ENCODE assay signal across 30 mouse cellular contexts in genomic region chr12:49832118-49832847, GRCm38 (mm10).
DNase-seq lines count a peak whose midpoint lies in the region; ATAC-seq and TF ChIP-seq lines count a peak whose summit lies in the region.
"Had no signal": no experiment of that assay in that cellular context is flagged by ENCODE, and none has a peak within 500 bp of the region (broad histone marks: within the 10 kb centered on the region; RNA-seq: fewer than 3 reads in every experiment).

No protein-coding gene starts in this region.

- H3K36me3 ChIP-seq in forebrain, postnatal 0 days (ENCODE audit: insufficient read depth): no peaks in the 10 kb centered on the region
- H3K36me3 ChIP-seq in forebrain, embryonic 10.5 days (replicated peaks): no peaks in the 10 kb centered on the region
- H3K36me3 ChIP-seq: embryonic facial prominence, embryonic 12.5 days; hindbrain, embryonic 12.5 days; intestine, embryonic 15.5 days; limb, embryonic 12.5 days; liver, embryonic 15.5 days; midbrain, embryonic 10.5 days; midbrain, embryonic 15.5 days; neural tube, embryonic 15.5 days had no signal

- H3K27ac ChIP-seq in forebrain, postnatal 0 days (ENCODE audit: low read depth, low read length): 0 out of 2 replicates have a peak overlapping the region, but pooled peaks have one; percentile 17
- H3K27ac ChIP-seq in forebrain, embryonic 10.5 days: no peak overlapping the region
- H3K27ac ChIP-seq: embryonic facial prominence, embryonic 12.5 days; hindbrain, embryonic 12.5 days; hindbrain, postnatal 0 days; intestine, embryonic 15.5 days; limb, embryonic 12.5 days; liver, embryonic 15.5 days; midbrain, embryonic 10.5 days; midbrain, embryonic 15.5 days; neural tube, embryonic 15.5 days had no signal

- DNase-seq in forebrain, postnatal 0 days: peak; percentile 40
- no peak for DNase-seq in forebrain, embryonic 10.5 days (ENCODE audit: extremely low spot score, low spot score)
- DNase-seq in layer of hippocampus, adult 9-11 months: peak; percentile 23
- DNase-seq in layer of hippocampus, postnatal 25 days (ENCODE audit: extremely low spot score in 1 of 2, low spot score in 1 of 2): no peak
- peak; percentile 18 to 25 for DNase-seq in right cerebral cortex, adult 2 months (ENCODE audit: low spot score in 2 of 2)
- no peak for DNase-seq in right cerebral cortex, postnatal 14 days
- DNase-seq in gastrocnemius, postnatal 10 days: no peak
- DNase-seq: adrenal gland, postnatal 14 days; cerebellum, adult 11-12 months; cerebellum, adult 9-11 months; embryo, embryonic 11 days; gastrocnemius, postnatal 36 days; heart, adult 18-20 months; heart, postnatal 36 days; kidney, adult 2 months; kidney, postnatal 36 days; lung, postnatal 14 days; retina, postnatal 1 day had no signal

- H3K27me3 ChIP-seq in forebrain, postnatal 0 days (ENCODE audit: insufficient read depth, low read length): no peaks in the 10 kb centered on the region
- H3K27me3 ChIP-seq in forebrain, embryonic 10.5 days (ENCODE audit: poor library complexity, severe bottlenecking): no peaks in the 10 kb centered on the region
- H3K27me3 ChIP-seq: embryonic facial prominence, embryonic 12.5 days; hindbrain, embryonic 12.5 days; intestine, embryonic 15.5 days; limb, embryonic 12.5 days; liver, embryonic 15.5 days; midbrain, embryonic 15.5 days; neural tube, embryonic 15.5 days had no signal

- no peak overlapping the region for H3K9ac ChIP-seq in forebrain, postnatal 0 days
- H3K9ac ChIP-seq: embryonic facial prominence, embryonic 12.5 days; hindbrain, embryonic 12.5 days; intestine, embryonic 15.5 days; limb, embryonic 12.5 days; liver, embryonic 15.5 days; lung, embryonic 14.5 days; midbrain, embryonic 15.5 days; neural tube, embryonic 15.5 days had no signal

- H3K4me1 ChIP-seq in forebrain, postnatal 0 days (ENCODE audit: insufficient read depth): peaks cover 8% of the 10 kb centered on the region; the same call in 1 of the 2 replicates
- H3K4me1 ChIP-seq in forebrain, embryonic 10.5 days: peaks cover 12% of the 10 kb centered on the region
- H3K4me1 ChIP-seq: embryonic facial prominence, embryonic 12.5 days; hindbrain, embryonic 12.5 days; intestine, embryonic 15.5 days; limb, embryonic 12.5 days; liver, embryonic 15.5 days; midbrain, embryonic 10.5 days; midbrain, embryonic 15.5 days; neural tube, embryonic 15.5 days had no signal

- H3K4me2 ChIP-seq in forebrain, postnatal 0 days (ENCODE audit: low read depth): no peak overlapping the region
- H3K4me2 ChIP-seq: embryonic facial prominence, embryonic 12.5 days; heart, embryonic 11.5 days; hindbrain, embryonic 12.5 days; intestine, embryonic 15.5 days; limb, embryonic 12.5 days; liver, embryonic 15.5 days; lung, embryonic 14.5 days; midbrain, embryonic 15.5 days; neural tube, embryonic 15.5 days had no signal

- no peaks in the 10 kb centered on the region for H3K9me3 ChIP-seq in forebrain, postnatal 0 days (ENCODE audit: low read length)
- no peaks in the 10 kb centered on the region for H3K9me3 ChIP-seq in forebrain, embryonic 10.5 days
- H3K9me3 ChIP-seq: embryonic facial prominence, embryonic 12.5 days; hindbrain, embryonic 12.5 days; intestine, embryonic 15.5 days; limb, embryonic 12.5 days; liver, embryonic 15.5 days; midbrain, embryonic 10.5 days; midbrain, embryonic 15.5 days; neural tube, embryonic 15.5 days had no signal

- H3K4me3 ChIP-seq in forebrain, postnatal 0 days (ENCODE audit: low read depth, low read length): no peak overlapping the region
- H3K4me3 ChIP-seq in forebrain, embryonic 10.5 days: no peak overlapping the region
- H3K4me3 ChIP-seq: embryonic facial prominence, embryonic 12.5 days; hindbrain, embryonic 12.5 days; intestine, embryonic 15.5 days; limb, embryonic 12.5 days; liver, embryonic 15.5 days; midbrain, embryonic 10.5 days; midbrain, embryonic 15.5 days; neural tube, embryonic 15.5 days had no signal

- peak; percentile 66 for ATAC-seq in forebrain, postnatal 0 days
- ATAC-seq: CD4-positive, CD25-positive, alpha-beta regulatory T cell, adult 4 months; hindbrain, postnatal 0 days; intestine, embryonic 15.5 days; midbrain, embryonic 15.5 days had no signal

- no peak for TF ChIP-seq CTCF in forebrain, postnatal 0 days (IDR thresholded peaks at IDR 0.05; ENCODE audit: low read depth)

- 31% methylated on average over 3 of the region's 3 CpGs for WGBS in forebrain, postnatal 0 days
- 70% methylated on average over 3 of the region's 3 CpGs for WGBS in forebrain, embryonic 10.5 days

Comparison
In these comparisons a context has a peak if more than half of its experiments do, and no peak if none do; other contexts are left out.
1. DNase-seq: peak in forebrain, postnatal 0 days (single experiment), layer of hippocampus, adult 9-11 months (single experiment) and right cerebral cortex, adult 2 months (2 of 2); none in forebrain, embryonic 10.5 days (single experiment), layer of hippocampus, postnatal 25 days (0 of 2), right cerebral cortex, postnatal 14 days (single experiment) and gastrocnemius, postnatal 10 days (single experiment).